In the genomic region with DNA sequence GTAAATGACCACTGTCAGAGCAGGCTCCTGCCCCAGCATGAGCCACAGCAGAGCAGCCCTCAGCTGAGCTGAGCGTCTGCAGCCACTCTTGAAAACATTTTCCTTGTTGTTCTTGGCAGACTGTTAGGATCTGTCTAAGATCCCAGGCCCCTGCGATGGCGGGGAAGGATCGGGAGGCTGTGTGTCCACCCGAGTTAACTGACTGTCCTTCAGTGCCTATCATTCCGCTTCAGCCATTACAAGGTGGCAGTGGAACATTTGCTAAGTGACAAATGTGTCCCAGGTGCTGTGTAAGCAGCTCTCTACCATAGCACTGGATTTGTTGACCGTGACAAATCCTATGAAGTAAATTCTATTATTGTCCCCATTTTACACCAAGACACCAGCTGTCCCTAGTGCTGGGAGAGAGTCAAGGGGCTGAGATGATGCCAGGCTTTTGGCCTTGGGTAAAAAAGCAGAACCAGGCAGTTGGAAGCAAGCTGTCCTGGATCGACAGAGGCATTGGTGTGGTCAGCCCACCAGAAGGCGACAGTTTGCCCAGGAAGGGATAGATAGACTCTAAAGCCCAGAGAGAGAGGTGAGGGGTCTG, we compare ENCODE assay signal across 9 mouse cellular contexts. TPM values are rescaled to one million over a fixed set of nuclear protein-coding genes. Genes with fewer than 3 reads are reported as not detected.
DNase-seq lines count a peak whose midpoint lies in the region; ATAC-seq and TF ChIP-seq lines count a peak whose summit lies in the region.
"Had no signal": no experiment of that assay in that cellular context is flagged by ENCODE, and none has a peak within 500 bp of the region (broad histone marks: within the 10 kb centered on the region; RNA-seq: fewer than 3 reads in every experiment).

No protein-coding gene starts in this region.

- TF ChIP-seq CTCF in heart, adult 2 months (IDR thresholded peaks at IDR 0.05) = no peak

- peak; percentile 12; the same call in 1 of the 2 replicates for ATAC-seq in limb, embryonic 14.5 days (ENCODE audit: low FRiP score, low read depth)
- 0 out of 2 replicates have a peak, but pooled peaks have one; percentile 45 for ATAC-seq in common myeloid progenitor, adult 5-6 weeks (replicated peaks; ENCODE audit: low read depth, poor library complexity, severe bottlenecking)
- ATAC-seq in neural tube, embryonic 14.5 days (ENCODE audit: low read depth) = peak; percentile 51
- ATAC-seq in forebrain, embryonic 13.5 days = no peak

- intact Hi-C loops in heart, adult 2 months (cut with DNase I) = no loop called here
- intact Hi-C loops in heart, postnatal 14 days (cut with DNase I) = no loop called here

- no peaks in the 10 kb centered on the region for H3K79me2 ChIP-seq in heart, adult 2 months (replicated peaks; ENCODE audit: control insufficient read depth, insufficient read depth, low read length)

- peaks cover 26% of the 10 kb centered on the region for H3K4me1 ChIP-seq in heart, adult 2 months (ENCODE audit: control insufficient read depth, insufficient read depth, low read length)
- no peaks in the 10 kb centered on the region for H3K4me1 ChIP-seq in limb, embryonic 14.5 days (ENCODE audit: control insufficient read depth, insufficient read depth, low read length)
- H3K4me1 ChIP-seq in limb, embryonic 10.5 days = 0 out of 2 replicates have a peak, but pooled peaks cover 8% of the 10 kb centered on the region
- H3K4me1 ChIP-seq in neural tube, embryonic 14.5 days (ENCODE audit: control insufficient read depth, insufficient read depth, low read length) = no peaks in the 10 kb centered on the region; the same call in 1 of the 2 replicates
- no peaks in the 10 kb centered on the region for H3K4me1 ChIP-seq in forebrain, embryonic 13.5 days

- H3K4me2 ChIP-seq in limb, embryonic 14.5 days (replicated peaks; ENCODE audit: low read depth, low read length, severe bottlenecking) = no peak overlapping the region
- no peak overlapping the region for H3K4me2 ChIP-seq in neural tube, embryonic 14.5 days (ENCODE audit: low read depth, low read length)
- H3K4me2 ChIP-seq in forebrain, embryonic 13.5 days = no peak overlapping the region

- DNase-seq in heart, adult 2 months = peak; percentile 26 to 36
- DNase-seq in heart, postnatal 14 days = no peak
- no peak for DNase-seq in limb, embryonic 14.5 days (ENCODE audit: low spot score)
- DNase-seq in limb, embryonic 10.5 days (ENCODE audit: low spot score) = no peak
- no peak for DNase-seq in frontal cortex, postnatal 25 days (ENCODE audit: low spot score in 2 of 2)
- DNase-seq: liver had no signal

- no peak overlapping the region for H3K9ac ChIP-seq in heart, adult 2 months (ENCODE audit: low read depth, low read length)
- H3K9ac ChIP-seq in limb, embryonic 14.5 days (ENCODE audit: low read depth, low read length, severe bottlenecking) = no peak overlapping the region
- no peak overlapping the region for H3K9ac ChIP-seq in neural tube, embryonic 14.5 days (replicated peaks; ENCODE audit: low read depth, low read length)
- no peak overlapping the region for H3K9ac ChIP-seq in forebrain, embryonic 13.5 days

- 47% methylated on average over 9 of the region's 9 CpGs for WGBS in heart, adult 2 months
- WGBS in limb, embryonic 14.5 days = 68% methylated on average over 9 of the region's 9 CpGs
- 80% methylated on average over 9 of the region's 9 CpGs for WGBS in limb, embryonic 10.5 days
- WGBS in neural tube, embryonic 14.5 days = 39% methylated on average over 9 of the region's 9 CpGs
- WGBS in forebrain, embryonic 13.5 days = 66% methylated on average over 9 of the region's 9 CpGs

- H3K27ac ChIP-seq in heart, adult 2 months = peak overlapping the region; percentile 45
- no peak overlapping the region for H3K27ac ChIP-seq in limb, embryonic 14.5 days (replicated peaks; ENCODE audit: low read depth, low read length)
- H3K27ac ChIP-seq in limb, embryonic 10.5 days = no peak overlapping the region
- no peak overlapping the region; the same call in 1 of the 2 replicates for H3K27ac ChIP-seq in neural tube, embryonic 14.5 days (ENCODE audit: low read depth, low read length)
- no peak overlapping the region for H3K27ac ChIP-seq in forebrain, embryonic 13.5 days

- H3K4me3 ChIP-seq in heart, adult 2 months = no peak overlapping the region
- no peak overlapping the region for H3K4me3 ChIP-seq in limb, embryonic 14.5 days (replicated peaks; ENCODE audit: low read length)
- no peak overlapping the region for H3K4me3 ChIP-seq in limb, embryonic 10.5 days
- no peak overlapping the region for H3K4me3 ChIP-seq in neural tube, embryonic 14.5 days (ENCODE audit: low read depth, low read length)
- no peak overlapping the region for H3K4me3 ChIP-seq in forebrain, embryonic 13.5 days

- no peak for TF ChIP-seq POLR2A in heart, adult 2 months (IDR thresholded peaks at IDR 0.05; ENCODE audit: insufficient read depth, low read depth, low read length)
- TF ChIP-seq POLR2A in limb, embryonic 14.5 days (IDR thresholded peaks at IDR 0.05; ENCODE audit: borderline replicate concordance, extremely low read depth, insufficient read depth, insufficient read length) = no peak

- no peak for TF ChIP-seq EP300 in heart, adult 2 months (IDR thresholded peaks at IDR 0.05; ENCODE audit: insufficient read depth, low read depth, low read length)

- peaks cover 13% of the 10 kb centered on the region; the same call in 1 of the 2 replicates for H3K36me3 ChIP-seq in heart, adult 2 months (ENCODE audit: control insufficient read depth, insufficient read depth, low read length)
- no peaks in the 10 kb centered on the region for H3K36me3 ChIP-seq in limb, embryonic 14.5 days (ENCODE audit: control insufficient read depth, insufficient read depth, low read length)
- H3K36me3 ChIP-seq in limb, embryonic 10.5 days = no peaks in the 10 kb centered on the region
- no peaks in the 10 kb centered on the region for H3K36me3 ChIP-seq in neural tube, embryonic 14.5 days (ENCODE audit: control insufficient read depth, insufficient read depth, low read length)
- H3K36me3 ChIP-seq in forebrain, embryonic 13.5 days (ENCODE audit: poor library complexity, severe bottlenecking) = no peaks in the 10 kb centered on the region

- no peaks in the 10 kb centered on the region for H3K27me3 ChIP-seq in heart, adult 2 months (ENCODE audit: control insufficient read depth, insufficient read depth, low read length)
- H3K27me3 ChIP-seq in limb, embryonic 14.5 days (ENCODE audit: control insufficient read depth, insufficient read depth, low read length) = no peaks in the 10 kb centered on the region
- no peaks in the 10 kb centered on the region for H3K27me3 ChIP-seq in limb, embryonic 10.5 days (ENCODE audit: low read depth, poor library complexity, severe bottlenecking)
- no peaks in the 10 kb centered on the region for H3K27me3 ChIP-seq in neural tube, embryonic 14.5 days (ENCODE audit: control insufficient read depth, insufficient read depth, low read length)
- H3K27me3 ChIP-seq in forebrain, embryonic 13.5 days = no peaks in the 10 kb centered on the region

- no peaks in the 10 kb centered on the region for H3K9me3 ChIP-seq in limb, embryonic 14.5 days (ENCODE audit: control insufficient read depth, low read length)
- H3K9me3 ChIP-seq in limb, embryonic 10.5 days (replicated peaks) = no peaks in the 10 kb centered on the region
- no peaks in the 10 kb centered on the region for H3K9me3 ChIP-seq in neural tube, embryonic 14.5 days (ENCODE audit: control insufficient read depth, low read length)
- H3K9me3 ChIP-seq in forebrain, embryonic 13.5 days (replicated peaks) = no peaks in the 10 kb centered on the region

RNA-seq across cellular contexts. Expression of a gene that starts 46.6 kb away (rescaled TPM):
- total RNA-seq in heart, adult 2 months (2021) = 100 to 1,000 TPM; 250 to 264 TPM
- 142 and 220 TPM in 2 replicates for polyA plus RNA-seq in heart, adult 2 months (2012; rRNA removed)
- total RNA-seq in heart, postnatal 14 days (2021) = 100 to 1,000 TPM; 279 to 283 TPM
- 8.1 and 10.8 TPM in 2 replicates for polyA plus RNA-seq in limb, embryonic 14.5 days (2012; rRNA removed)
- polyA plus RNA-seq in limb, embryonic 14.5 days (2014; fragmentation: Nextera tagmentation; extraction: Ambion mirVana) = 9.9 and 15.8 TPM in 2 replicates
- 2.0 TPM in 2 replicates for polyA plus RNA-seq in limb, embryonic 10.5 days (2016; fragmentation: Nextera tagmentation; extraction: Ambion mirVana)
- total RNA-seq in common myeloid progenitor, adult 5-6 weeks (2017) = 0.37 and 2.3 TPM in 2 replicates
- 2.1 and 3.3 TPM in 2 replicates for polyA plus RNA-seq in neural tube, embryonic 14.5 days (2014; fragmentation: Nextera tagmentation; extraction: Ambion mirVana)
- polyA plus RNA-seq in forebrain, embryonic 13.5 days (2015; fragmentation: Nextera tagmentation; extraction: Ambion mirVana) = 0.32 and 0.50 TPM in 2 replicates

RNA-seq across cellular contexts. Expression of a gene that starts 53.1 kb away (rescaled TPM):
- total RNA-seq in heart, adult 2 months (2021) = 10 to 100 TPM; 19.1 to 21.0 TPM
- polyA plus RNA-seq in heart, adult 2 months (2012; rRNA removed) = 14.9 and 26.0 TPM in 2 replicates
- 10 to 100 TPM; 21.4 to 24.3 TPM for total RNA-seq in heart, postnatal 14 days (2021)
- 54.3 and 75.2 TPM in 2 replicates for polyA plus RNA-seq in limb, embryonic 14.5 days (2012; rRNA removed)
- 74.0 and 79.7 TPM in 2 replicates for polyA plus RNA-seq in limb, embryonic 14.5 days (2014; fragmentation: Nextera tagmentation; extraction: Ambion mirVana)
- 118 and 129 TPM in 2 replicates for polyA plus RNA-seq in limb, embryonic 10.5 days (2016; fragmentation: Nextera tagmentation; extraction: Ambion mirVana)
- total RNA-seq in common myeloid progenitor, adult 5-6 weeks (2017) = 128 and 137 TPM in 2 replicates
- polyA plus RNA-seq in neural tube, embryonic 14.5 days (2014; fragmentation: Nextera tagmentation; extraction: Ambion mirVana) = 74.6 and 92.0 TPM in 2 replicates
- polyA plus RNA-seq in forebrain, embryonic 13.5 days (2015; fragmentation: Nextera tagmentation; extraction: Ambion mirVana) = 107 and 110 TPM in 2 replicates

RNA-seq across cellular contexts. Expression of a gene that starts 53.2 kb away (rescaled TPM):
- 10 to 100 TPM; 13.4 to 14.9 TPM for total RNA-seq in heart, adult 2 months (2021)
- 9.2 and 12.2 TPM in 2 replicates for polyA plus RNA-seq in heart, adult 2 months (2012; rRNA removed)
- total RNA-seq in heart, postnatal 14 days (2021) = 10 to 100 TPM; 14.1 to 14.9 TPM
- polyA plus RNA-seq in limb, embryonic 14.5 days (2012; rRNA removed) = 26.6 and 27.3 TPM in 2 replicates
- polyA plus RNA-seq in limb, embryonic 14.5 days (2014; fragmentation: Nextera tagmentation; extraction: Ambion mirVana) = 17.5 and 23.7 TPM in 2 replicates
- 65.8 and 72.8 TPM in 2 replicates for polyA plus RNA-seq in limb, embryonic 10.5 days (2016; fragmentation: Nextera tagmentation; extraction: Ambion mirVana)
- total RNA-seq in common myeloid progenitor, adult 5-6 weeks (2017) = 24.1 and 38.2 TPM in 2 replicates
- 23.5 and 27.0 TPM in 2 replicates for polyA plus RNA-seq in neural tube, embryonic 14.5 days (2014; fragmentation: Nextera tagmentation; extraction: Ambion mirVana)
- 44.5 and 45.5 TPM in 2 replicates for polyA plus RNA-seq in forebrain, embryonic 13.5 days (2015; fragmentation: Nextera tagmentation; extraction: Ambion mirVana)

Comparison
In these comparisons a context has a peak if more than half of its experiments do, and no peak if none do; other contexts are left out.
1. DNase-seq: peak in heart, adult 2 months (2 of 2); none in heart, postnatal 14 days (0 of 2), limb, embryonic 14.5 days (single experiment), limb, embryonic 10.5 days (single experiment) and frontal cortex, postnatal 25 days (0 of 2).